Mouse (Mus musculus) heart, embryonic 16.5 days (tissue): ENCODE measurements around the gene Itga9. TPM values are rescaled to one million over a fixed set of nuclear protein-coding genes. Genes with fewer than 3 reads are reported as not detected.

Source experiments
- ATAC-seq: fragments of 200-750 bp; cut with Nextera tagmentation; replicated peaks from 2 replicates; pipeline ENCODE4 v1.8.0; 2017; ENCODE audit warnings: moderate number of reproducible peaks; ENCODE audit not compliant: insufficient read depth, low FRiP score; ENCODE audit errors: extremely low read depth
- H3K27ac ChIP-seq: fragments of 300-500 bp; sonication (generic); 2 replicates; pipeline ENCODE4 v1.5.1; 2014; ENCODE audit warnings: mild to moderate bottlenecking, low read length, control low read depth, moderate library complexity
- H3K27me3 ChIP-seq: fragments of 300-500 bp; sonication (generic); 2 replicates; pipeline ENCODE4 v1.6.1; 2014; ENCODE audit warnings: low read length, mixed read lengths; ENCODE audit not compliant: control insufficient read depth, insufficient read depth
- H3K36me3 ChIP-seq: fragments of 300-500 bp; sonication (generic); 2 replicates; pipeline ENCODE4 v1.6.1; 2014; ENCODE audit not compliant: control insufficient read depth, insufficient read depth
- H3K4me1 ChIP-seq: fragments of 300-500 bp; sonication (generic); 2 replicates; pipeline ENCODE4 v1.6.1; 2014; ENCODE audit warnings: low read length, mixed read lengths; ENCODE audit not compliant: control insufficient read depth, insufficient read depth
- H3K4me2 ChIP-seq: fragments of 300-500 bp; sonication (generic); 2 replicates; pipeline ENCODE4 v1.6.1; 2014; ENCODE audit warnings: low read depth, mild to moderate bottlenecking, control low read depth, low read length
- H3K4me3 ChIP-seq: fragments of 300-500 bp; sonication (generic); 2 replicates; pipeline ENCODE4 v1.5.1; 2014; ENCODE audit warnings: mild to moderate bottlenecking, control low read depth, low read length
- H3K9ac ChIP-seq: fragments of 300-500 bp; sonication (generic); 2 replicates; pipeline ENCODE4 v1.6.1; 2014; ENCODE audit warnings: low read length, control low read depth
- H3K9me3 ChIP-seq: fragments of 300-500 bp; sonication (generic); replicated peaks from 2 replicates; pipeline ENCODE4 v1.6.1; 2016; ENCODE audit warnings: low read length; ENCODE audit not compliant: control insufficient read depth
- WGBS: fragments of 180-500 bp; shearing (Covaris S2); extraction: QIAGEN DNeasy Blood & Tissue Kit; methylation state at CpG from one replicate; pipeline ENCODE4 v1.1.7; 2014; 5-methylcytosine and 5-hydroxymethylcytosine counted together
- polyA plus RNA-seq: library from polyadenylated mRNA; unstranded; fragments of >200 nt; fragmentation: Nextera tagmentation; extraction: Ambion mirVana; gene quantifications from 2 replicates; pipeline ENCODE4 v1.2.1, GENCODE M21; 2015

Gene Itga9
- polyA plus RNA-seq, 1 experiment from 2014 or later, result 3.1 TPM

- no peak overlapping the region for H3K27ac ChIP-seq
- no peaks in the 10 kb centered on the region for H3K9me3 ChIP-seq
- ATAC-seq, result peak; percentile 46; the same call in 1 of the 2 replicates
- H3K4me3 ChIP-seq, result no peak overlapping the region
- H3K36me3 ChIP-seq, result peaks cover 6% of the 10 kb centered on the region; the same call in 1 of the 2 replicates
- WGBS, result 54% methylated on average over 6 of the region's 6 CpGs
- no peaks in the 10 kb centered on the region for H3K27me3 ChIP-seq
- H3K4me1 ChIP-seq, result peaks cover 9% of the 10 kb centered on the region
- no peak overlapping the region for H3K9ac ChIP-seq
- no peak overlapping the region for H3K4me2 ChIP-seq
Measured at GRCm38 (mm10) chr9:118629763-118630379, 23.4 kb downstream of the Itga9 start.

GRCm38 (mm10) chr9:118631775-118632757 lies 25.6 kb downstream of the Itga9 start:
- no peaks in the 10 kb centered on the region for H3K27me3 ChIP-seq
- H3K4me3 ChIP-seq, result no peak overlapping the region
- peaks cover 19% of the 10 kb centered on the region for H3K36me3 ChIP-seq
- H3K27ac ChIP-seq, result peak overlapping the region; percentile 67
- peaks cover 9% of the 10 kb centered on the region for H3K4me1 ChIP-seq
- H3K9ac ChIP-seq, result no peak overlapping the region
- no peaks in the 10 kb centered on the region for H3K9me3 ChIP-seq
- ATAC-seq, result no peak
- 70% methylated on average over 6 of the region's 6 CpGs for WGBS
- no peak overlapping the region for H3K4me2 ChIP-seq

DNA sequence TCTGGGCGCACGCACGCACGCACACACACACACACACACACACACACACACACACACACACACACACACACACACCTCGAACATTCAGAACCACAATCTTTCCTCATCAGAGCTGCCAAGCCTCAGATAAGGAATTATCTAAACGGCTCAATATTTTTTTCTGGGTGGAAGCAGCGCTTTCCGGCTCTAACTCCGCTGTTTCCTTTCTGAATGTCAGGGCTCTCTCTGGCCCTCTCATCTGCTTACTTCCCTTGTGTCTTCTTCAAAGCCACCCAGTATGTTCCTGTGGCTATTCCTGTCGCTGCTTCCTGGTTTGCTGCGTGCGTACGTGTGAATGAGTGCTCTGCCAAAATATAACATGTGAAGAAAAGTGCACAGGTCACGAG lies 26.3 kb downstream of the Itga9 start:
- Histone ChIP-seq H3K9ac (no peak overlapping the region), H3K4me1 (peaks cover 9% of the 10 kb centered on the region), H3K27ac (peak overlapping the region; percentile 67), H3K4me3 (no peak overlapping the region; the same call in 1 of the 2 replicates), H3K27me3 (no peaks in the 10 kb centered on the region), H3K9me3 (no peaks in the 10 kb centered on the region), H3K4me2 (peak overlapping the region; percentile 24; the same call in 1 of the 2 replicates), H3K36me3 (peaks cover 19% of the 10 kb centered on the region)
- 0 out of 2 replicates have a peak, but pooled peaks have one; percentile 41 for ATAC-seq
- WGBS, result 42% methylated on average over 14 of the region's 14 CpGs

DNA sequence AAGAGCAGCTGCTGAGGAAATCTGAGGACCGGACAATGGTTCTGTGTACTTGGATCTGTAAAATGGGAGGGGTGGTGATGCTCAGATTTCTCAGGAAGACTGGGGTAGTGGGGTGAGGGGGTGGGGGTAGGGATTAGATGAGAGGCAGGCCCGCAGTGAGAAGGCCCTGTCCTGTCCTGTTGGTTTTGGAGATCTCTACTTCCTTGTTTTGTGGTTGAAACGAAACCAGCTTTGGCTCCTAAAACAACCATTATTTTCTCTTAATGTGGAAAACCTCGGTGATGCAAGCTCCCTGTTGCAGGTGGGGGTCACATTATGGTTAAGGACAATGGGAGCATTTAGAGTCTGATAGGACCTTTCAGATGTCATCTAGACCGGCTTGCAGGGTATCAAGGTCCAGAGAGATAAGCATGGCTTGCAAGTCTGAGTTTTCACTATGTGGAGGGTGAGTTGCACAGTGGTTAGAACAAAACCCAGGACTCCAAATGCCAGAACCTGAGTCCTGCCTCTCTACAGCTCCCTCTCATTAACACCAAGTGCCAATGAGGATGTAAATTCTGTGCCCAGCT lies 32.2 kb downstream of the Itga9 start:
- Histone ChIP-seq H3K36me3 (peaks cover 33% of the 10 kb centered on the region), H3K9me3 (peaks cover 9% of the 10 kb centered on the region), H3K27me3 (no peaks in the 10 kb centered on the region), H3K27ac (no peak overlapping the region), H3K4me1 (no peaks in the 10 kb centered on the region), H3K4me2 (no peak overlapping the region), H3K9ac (no peak overlapping the region), H3K4me3 (no peak overlapping the region)
- WGBS, result 63% methylated on average over 5 of the region's 5 CpGs
- ATAC-seq, result no peak

DNA sequence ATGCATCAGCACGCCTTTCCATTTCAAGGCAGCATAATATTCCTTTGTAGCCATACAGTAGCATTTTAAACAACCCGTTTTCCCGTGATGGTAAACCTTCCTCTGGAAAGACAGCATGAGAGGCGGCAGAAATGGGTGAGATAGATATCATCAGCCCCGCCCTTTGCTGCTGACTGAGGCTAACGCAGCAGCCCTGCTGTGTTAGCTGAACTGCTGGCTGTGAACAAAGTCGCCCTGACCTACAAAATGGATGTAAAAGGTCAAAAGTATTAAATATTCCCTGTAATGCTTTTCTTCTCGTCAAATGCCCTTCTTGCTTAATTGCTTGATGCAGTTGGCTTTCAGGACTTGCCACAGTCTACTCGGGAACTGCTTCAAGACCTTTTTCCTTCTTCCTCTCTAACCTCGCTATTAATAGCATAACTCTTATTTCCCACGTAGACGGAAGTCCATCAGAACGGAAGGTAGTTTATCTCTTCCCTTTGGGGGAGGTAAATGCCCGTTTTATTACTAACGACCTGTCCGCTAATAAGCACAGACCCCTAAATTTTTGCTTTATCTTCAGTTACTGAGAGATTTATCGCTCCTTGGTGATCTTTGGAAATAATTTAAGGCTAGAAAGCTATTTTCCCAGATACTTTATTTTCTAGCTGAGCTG lies 39.3 kb downstream of the Itga9 start:
- Histone ChIP-seq H3K4me1 (peaks cover 11% of the 10 kb centered on the region), H3K36me3 (peaks cover 3% of the 10 kb centered on the region; the same call in 1 of the 2 replicates), H3K9ac (no peak overlapping the region), H3K9me3 (no peaks in the 10 kb centered on the region), H3K27ac (no peak overlapping the region), H3K4me2 (no peak overlapping the region), H3K4me3 (no peak overlapping the region), H3K27me3 (no peaks in the 10 kb centered on the region)
- WGBS, result 58% methylated on average over 17 of the region's 17 CpGs
- no peak for ATAC-seq

GRCm38 (mm10) chr9:118647495-118647894 lies 41.0 kb downstream of the Itga9 start:
- WGBS, result 52% methylated on average over 3 of the region's 3 CpGs
- ATAC-seq, result peak; percentile 49; the same call in 1 of the 2 replicates

GRCm38 (mm10) chr9:118650976-118651375 lies 44.5 kb downstream of the Itga9 start:
- Histone ChIP-seq H3K27ac (no peak overlapping the region), H3K27me3 (no peaks in the 10 kb centered on the region), H3K9ac (no peak overlapping the region), H3K36me3 (peaks cover 9% of the 10 kb centered on the region; the same call in 1 of the 2 replicates), H3K4me3 (no peak overlapping the region), H3K4me1 (peaks cover 16% of the 10 kb centered on the region), H3K4me2 (no peak overlapping the region), H3K9me3 (no peaks in the 10 kb centered on the region)
- no peak for ATAC-seq
- 51% methylated on average over 4 of the region's 4 CpGs for WGBS

More at GRCm38 (mm10) chr9:118647495-118647894, 41.0 kb downstream of the Itga9 start:
- no peak overlapping the region for H3K9ac ChIP-seq
- no peaks in the 10 kb centered on the region for H3K9me3 ChIP-seq
- H3K4me1 ChIP-seq, result peaks cover 17% of the 10 kb centered on the region
- H3K27me3 ChIP-seq, result no peaks in the 10 kb centered on the region
- H3K36me3 ChIP-seq, result peaks cover 3% of the 10 kb centered on the region; the same call in 1 of the 2 replicates
- H3K4me2 ChIP-seq, result no peak overlapping the region
- no peak overlapping the region for H3K4me3 ChIP-seq
- H3K27ac ChIP-seq, result no peak overlapping the region

- Histone ChIP-seq H3K36me3 (peaks cover 9% of the 10 kb centered on the region; the same call in 1 of the 2 replicates), H3K9ac (no peak overlapping the region), H3K9me3 (no peaks in the 10 kb centered on the region), H3K27me3 (no peaks in the 10 kb centered on the region), H3K4me2 (no peak overlapping the region), H3K27ac (no peak overlapping the region), H3K4me1 (peaks cover 13% of the 10 kb centered on the region), H3K4me3 (no peak overlapping the region)
- no peak for ATAC-seq
- 47% methylated on average over 2 of the region's 2 CpGs for WGBS
Measured at GRCm38 (mm10) chr9:118651939-118652338, 45.4 kb downstream of the Itga9 start.
